Mouse (Mus musculus): Measurements from ENCODE around the gene Gm20518.

Gene Gm20518

GRCm38 (mm10) chr16:17891567-17891959 lies at the start of gene Gm20518:
Gene Gm20518 (minus strand): TSS chr16:17891671.
- DNase-seq (ENCODE audit: extremely low read depth, low read depth, low spot score) = no peak

GRCm38 (mm10) chr16:17939255-17939751 lies 47.8 kb upstream of the Gm20518 start:
- no peak for DNase-seq (ENCODE audit: extremely low read depth, low read depth, low spot score)

- DNase-seq (ENCODE audit: extremely low read depth, low read depth, low spot score) = no peak
These were observed 47.4 kb upstream of the Gm20518 start for GRCm38 (mm10) chr16:17938821-17939220.

- DNase-seq (ENCODE audit: extremely low read depth, low read depth, low spot score) = no peak
These were observed 46.7 kb upstream of the Gm20518 start for GRCm38 (mm10) chr16:17938187-17938586.

GRCm38 (mm10) chr16:17936776-17937175 lies 45.3 kb upstream of the Gm20518 start:
- DNase-seq (ENCODE audit: extremely low read depth, low read depth, low spot score) = no peak

GRCm38 (mm10) chr16:17934445-17934910 lies 43.0 kb upstream of the Gm20518 start:
- peak; percentile 51 for DNase-seq (ENCODE audit: extremely low read depth, low read depth, low spot score)

- no peak for DNase-seq (ENCODE audit: extremely low read depth, low read depth, low spot score)
These were observed 42.3 kb upstream of the Gm20518 start for GRCm38 (mm10) chr16:17933594-17934444.

GRCm38 (mm10) chr16:17931906-17932460 lies 40.5 kb upstream of the Gm20518 start:
- no peak for DNase-seq (ENCODE audit: extremely low read depth, low read depth, low spot score)

GRCm38 (mm10) chr16:17929631-17930030 lies 38.2 kb upstream of the Gm20518 start:
- no peak for DNase-seq (ENCODE audit: extremely low read depth, low read depth, low spot score)

- DNase-seq (ENCODE audit: extremely low read depth, low read depth, low spot score) = no peak
These were observed 37.7 kb upstream of the Gm20518 start for GRCm38 (mm10) chr16:17929211-17929610.

- no peak for DNase-seq (ENCODE audit: extremely low read depth, low read depth, low spot score)
These were observed 37.2 kb upstream of the Gm20518 start for GRCm38 (mm10) chr16:17928627-17929104.

GRCm38 (mm10) chr16:17928087-17928580 lies 36.7 kb upstream of the Gm20518 start, which contains the start of gene Slc25a1:
Gene Slc25a1 (minus strand): TSS chr16:17928219.
- DNase-seq (ENCODE audit: extremely low read depth, low read depth, low spot score) = no peak

GRCm38 (mm10) chr16:17927351-17928082 lies 36.0 kb upstream of the Gm20518 start:
- DNase-seq (ENCODE audit: extremely low read depth, low read depth, low spot score) = no peak

GRCm38 (mm10) chr16:17922163-17922538 lies 30.7 kb upstream of the Gm20518 start:
- DNase-seq (ENCODE audit: extremely low read depth, low read depth, low spot score) = no peak

- peak; percentile 61 for DNase-seq (ENCODE audit: extremely low read depth, low read depth, low spot score)
These were observed 30.1 kb upstream of the Gm20518 start for GRCm38 (mm10) chr16:17921325-17922162.

GRCm38 (mm10) chr16:17920586-17920985 lies 29.1 kb upstream of the Gm20518 start:
- DNase-seq (ENCODE audit: extremely low read depth, low read depth, low spot score) = no peak

GRCm38 (mm10) chr16:17914307-17915249 lies 23.1 kb upstream of the Gm20518 start, which contains the start of gene Gsc2:
Gene Gsc2 (minus strand): TSS chr16:17915059.
- no peak for DNase-seq (ENCODE audit: extremely low read depth, low read depth, low spot score)

GRCm38 (mm10) chr16:17911052-17911595 lies 19.7 kb upstream of the Gm20518 start, which contains the start of gene Ess2:
Gene Ess2 (minus strand): TSS chr16:17911348.
- peak; percentile 68 for DNase-seq (ENCODE audit: extremely low read depth, low read depth, low spot score)

GRCm38 (mm10) chr16:17898462-17898861 lies 7.0 kb upstream of the Gm20518 start, which contains the start of the genes Dgcr2 and Tssk2:
Gene Dgcr2 (minus strand): TSS chr16:17898562.
Gene Tssk2 (plus strand): TSS chr16:17898637.
- no peak for DNase-seq (ENCODE audit: extremely low read depth, low read depth, low spot score)
